Mouse (Mus musculus) yolk sac, embryonic 10.5 days (tissue): Measurements from ENCODE around the gene Fgfr2.
"Not testable (repeated sequence)": the region's sequence is repeated elsewhere in the genome, so short reads cannot be mapped to it uniquely, and the experiment has no call there.

Source experiments
- DNase-seq: peaks from one replicate; pipeline ENCODE4 v3.0.0-alpha.2; 2017; ENCODE audit warnings: low spot score

Gene Fgfr2

DNA sequence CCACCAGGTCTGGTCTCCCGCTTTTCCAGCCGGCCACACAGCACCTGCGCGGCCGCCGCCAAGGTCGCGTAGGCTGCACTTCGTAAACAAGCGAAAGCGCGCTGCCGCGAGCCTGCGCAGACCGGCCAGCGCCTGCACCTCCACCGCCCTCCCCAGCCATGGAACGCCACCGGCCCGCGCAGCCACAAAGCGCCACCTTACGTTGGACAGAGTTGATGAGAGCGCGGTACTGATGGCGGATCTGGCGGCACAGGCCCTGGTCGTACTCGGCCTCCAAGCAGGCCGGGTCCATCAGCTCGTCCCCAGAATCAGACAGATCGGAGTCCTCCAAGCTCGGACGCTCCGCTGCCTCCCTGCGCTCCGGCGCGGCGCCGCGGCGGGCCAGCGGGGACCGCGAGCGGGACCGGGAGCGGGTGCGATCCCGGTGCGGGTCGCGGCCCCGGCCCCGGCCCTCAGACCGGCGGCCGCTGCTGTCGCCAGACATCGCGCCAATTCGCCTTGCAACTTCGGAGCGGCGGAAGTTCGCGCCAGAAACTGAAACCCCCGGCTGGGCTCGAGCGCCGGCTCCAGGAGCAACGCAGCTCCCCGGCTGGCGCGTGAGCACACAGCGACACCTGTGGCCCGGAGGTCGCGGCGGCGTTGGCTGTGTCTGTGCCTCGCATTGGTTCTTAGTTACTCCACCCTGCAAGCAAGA is 2576.2 kb downstream of the Fgfr2 start:
- peak; percentile 93 for DNase-seq

- no peak for DNase-seq
Measured at GRCm38 (mm10) chr7:130546421-130546790, 2576.7 kb downstream of the Fgfr2 start.

- no peak for DNase-seq
Measured at GRCm38 (mm10) chr7:130545893-130546292, 2577.3 kb downstream of the Fgfr2 start.

GRCm38 (mm10) chr7:130545401-130545800 is 2577.7 kb downstream of the Fgfr2 start:
- DNase-seq: no peak

DNA sequence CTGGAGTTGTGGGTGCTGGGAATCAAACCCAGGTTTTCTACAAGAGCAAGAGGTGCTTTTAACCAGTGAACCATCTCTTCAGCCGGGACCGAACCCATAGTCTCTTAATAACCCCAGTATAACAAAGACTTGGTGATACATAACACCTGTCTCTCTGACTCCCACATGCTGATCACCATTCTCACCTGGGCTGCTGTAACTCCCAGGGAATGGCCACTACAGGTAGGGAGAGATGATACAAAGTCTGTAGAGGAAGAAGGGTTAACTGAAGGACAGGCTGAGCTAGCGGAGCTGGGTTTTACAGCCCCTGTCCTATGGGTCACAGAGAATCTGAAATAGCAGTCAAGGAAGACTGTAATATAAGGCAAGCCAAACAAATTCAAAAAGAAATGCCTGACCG is 2580.0 kb downstream of the Fgfr2 start:
- no peak for DNase-seq

DNA sequence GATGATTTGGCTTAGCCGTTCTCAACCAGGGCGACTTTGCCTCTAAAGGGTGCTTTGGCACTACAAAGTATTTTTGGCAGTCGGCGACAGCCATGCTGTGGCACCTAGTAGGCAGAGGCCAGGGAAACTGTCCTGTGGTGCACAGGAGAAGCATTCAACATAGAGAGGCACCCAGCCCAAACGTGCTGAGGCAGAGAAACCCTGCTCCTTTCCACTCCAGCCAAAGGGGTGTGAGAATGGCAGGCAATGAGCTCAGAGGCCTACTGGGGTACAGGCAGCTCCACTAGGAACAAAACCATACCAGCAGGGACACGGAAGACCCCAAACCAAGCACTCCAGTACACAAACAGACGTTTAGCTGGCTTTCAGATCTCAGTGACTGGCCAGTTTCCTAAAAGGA is 2583.0 kb downstream of the Fgfr2 start:
- DNase-seq: no peak

- DNase-seq: no peak
Measured at GRCm38 (mm10) chr7:130537068-130537467, 2586.1 kb downstream of the Fgfr2 start.

- no peak for DNase-seq
Measured at GRCm38 (mm10) chr7:130535174-130535573, 2588.0 kb downstream of the Fgfr2 start.

GRCm38 (mm10) chr7:130533316-130534260 is 2589.6 kb downstream of the Fgfr2 start:
- DNase-seq: peak; percentile 79

DNA sequence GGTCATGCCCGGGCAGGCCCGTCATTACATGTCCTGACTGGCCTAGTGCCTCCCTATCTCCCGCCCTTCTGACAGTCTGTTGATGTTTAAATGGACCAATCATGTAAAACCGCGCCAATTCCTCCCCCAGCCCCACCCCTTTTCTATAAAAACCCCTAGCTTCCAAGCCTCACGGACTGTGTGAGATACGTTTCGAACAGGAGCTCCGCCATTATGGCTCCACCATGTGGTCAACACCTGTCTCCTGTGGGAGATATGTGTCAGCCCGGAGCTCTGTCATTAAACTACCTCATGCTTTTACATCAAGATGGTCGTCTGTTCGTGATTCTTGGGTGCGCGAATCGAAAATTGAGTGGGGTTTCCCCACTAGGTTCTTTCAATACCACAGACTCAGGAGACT is 2592.0 kb downstream of the Fgfr2 start:
- not testable (repeated sequence) for DNase-seq

DNA sequence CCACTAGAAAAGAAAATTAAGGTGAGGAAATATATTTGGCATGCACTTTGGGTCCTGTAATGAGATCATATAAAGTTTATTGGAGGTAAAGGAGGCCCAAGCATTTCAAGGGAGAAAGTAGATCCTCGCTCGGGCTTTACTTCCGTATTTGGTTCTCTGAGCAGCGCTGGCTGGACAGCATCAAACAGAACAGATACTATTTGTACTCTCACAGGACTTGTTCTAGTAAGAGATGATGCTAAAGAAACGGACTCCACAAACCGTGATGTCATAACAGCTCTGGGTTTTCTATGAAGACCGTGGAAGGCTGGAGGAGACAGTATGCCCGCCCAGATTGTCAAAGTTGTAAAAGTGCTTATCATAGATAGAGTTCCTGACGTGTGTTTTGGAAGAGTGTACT is 2595.8 kb downstream of the Fgfr2 start:
- no peak for DNase-seq

DNA sequence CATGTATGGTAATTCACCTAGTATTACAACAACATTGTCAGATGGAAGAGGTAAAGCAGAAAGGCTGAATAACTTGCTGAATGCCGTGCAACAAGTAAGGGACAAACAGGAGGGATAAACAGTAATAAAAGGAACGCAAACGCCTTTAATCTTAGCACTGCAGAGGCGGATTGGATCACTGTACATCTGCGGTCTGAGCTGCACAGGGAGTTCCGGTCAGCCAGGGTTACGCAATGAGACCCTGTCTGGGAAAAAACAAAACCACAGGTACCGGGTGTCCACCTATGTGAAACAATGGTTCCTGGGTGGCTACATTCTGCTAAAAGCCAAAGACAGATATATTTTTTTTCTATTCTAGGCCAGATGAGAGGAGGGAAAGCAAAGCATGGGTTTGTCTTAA is 2599.7 kb downstream of the Fgfr2 start:
- DNase-seq: no peak

GRCm38 (mm10) chr7:130520812-130521422 is 2602.2 kb downstream of the Fgfr2 start:
- peak; percentile 83 for DNase-seq

GRCm38 (mm10) chr7:130520049-130520425 is 2603.1 kb downstream of the Fgfr2 start, which contains the start of gene Ate1:
Gene Ate1, minus strand, starts transcription at chr7:130520369.
- no peak for DNase-seq

DNA sequence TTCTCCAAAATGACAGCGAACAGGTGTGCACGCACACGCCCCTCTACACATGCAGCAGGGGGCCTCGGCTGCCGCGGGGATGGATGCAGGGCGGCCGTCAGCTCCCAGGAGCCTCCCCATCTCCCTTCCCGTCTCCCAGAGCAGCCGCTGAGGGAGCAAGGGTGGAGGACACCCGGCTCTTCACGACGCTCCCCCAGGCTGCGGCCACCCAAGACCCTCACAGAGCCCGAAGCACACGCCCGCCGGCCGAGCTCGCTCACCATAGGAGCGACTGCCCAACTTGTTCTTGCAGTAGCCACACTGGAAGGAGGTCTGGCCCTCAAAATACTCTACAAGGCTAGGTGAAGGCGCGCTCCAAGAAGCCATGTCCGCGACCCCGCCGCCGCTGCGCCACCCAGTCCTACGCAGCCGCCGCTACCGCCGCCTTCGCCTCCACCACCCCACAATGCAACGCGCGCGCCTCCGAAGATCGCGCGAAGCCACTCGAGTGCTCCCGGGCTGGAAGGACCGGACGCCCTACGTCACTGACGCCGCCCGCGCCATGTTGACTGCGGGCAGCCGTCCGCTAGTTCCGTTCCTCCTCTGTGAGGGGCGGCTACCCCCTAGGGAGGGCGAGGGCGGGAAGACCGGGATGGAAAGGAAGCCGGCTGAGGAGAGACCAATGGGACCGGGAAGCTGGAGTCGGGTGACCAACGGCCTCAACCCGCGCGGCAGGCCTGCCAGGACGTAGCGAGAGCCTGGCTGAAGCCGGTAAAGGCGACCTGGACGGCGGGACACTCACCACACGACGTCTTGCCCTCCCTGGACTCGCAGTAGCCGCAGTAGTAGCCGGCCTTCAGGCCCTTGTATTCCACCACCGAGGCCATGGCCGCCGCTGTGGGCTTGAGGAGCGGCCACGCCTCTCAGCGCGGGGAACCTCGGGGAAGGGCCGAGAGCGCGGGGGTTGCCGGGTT is 2603.8 kb downstream of the Fgfr2 start:
- peak; percentile 98 for DNase-seq

DNA sequence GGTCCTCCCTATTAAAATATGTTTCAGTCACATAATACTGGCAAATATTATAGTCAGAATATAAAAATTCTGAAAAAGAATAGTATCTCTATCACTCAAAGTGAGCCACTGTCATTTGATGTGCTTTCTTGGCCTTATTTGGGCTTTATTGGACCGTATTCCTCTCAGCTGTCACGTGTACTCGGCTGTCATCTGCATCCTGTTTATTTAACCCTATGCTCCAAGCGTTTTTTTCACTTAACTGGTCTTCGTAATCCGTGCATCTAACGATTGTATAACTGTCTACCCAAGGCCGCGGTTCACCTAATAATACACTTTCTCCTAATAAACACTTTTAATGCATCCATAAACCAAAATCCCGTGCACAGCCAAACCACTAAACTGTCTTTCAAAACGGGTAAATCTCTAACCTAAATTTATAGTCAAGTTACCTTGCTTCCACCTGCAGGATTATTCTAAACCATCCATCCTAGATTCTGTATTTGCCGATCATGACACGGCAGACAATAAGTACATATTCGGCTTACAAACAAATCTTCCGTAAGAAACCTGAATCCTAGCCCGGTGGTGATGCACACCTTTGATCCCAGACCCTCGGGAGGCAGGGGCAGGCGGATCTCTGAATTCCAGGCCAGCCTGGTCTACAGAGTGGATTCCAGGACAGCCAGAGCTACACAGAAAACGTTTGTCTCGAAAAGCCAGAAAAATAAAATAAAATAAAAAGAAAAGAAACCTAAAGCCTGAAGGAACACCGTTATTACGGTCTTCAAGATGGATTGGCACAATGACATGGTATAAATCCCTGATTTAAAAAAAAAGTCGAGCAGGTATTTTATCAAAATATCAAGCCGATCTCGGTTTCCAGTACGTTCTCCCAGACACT is 2604.7 kb downstream of the Fgfr2 start:
- no peak for DNase-seq

- DNase-seq: no peak
Measured at GRCm38 (mm10) chr7:130510243-130510642, 2612.9 kb downstream of the Fgfr2 start.

DNA sequence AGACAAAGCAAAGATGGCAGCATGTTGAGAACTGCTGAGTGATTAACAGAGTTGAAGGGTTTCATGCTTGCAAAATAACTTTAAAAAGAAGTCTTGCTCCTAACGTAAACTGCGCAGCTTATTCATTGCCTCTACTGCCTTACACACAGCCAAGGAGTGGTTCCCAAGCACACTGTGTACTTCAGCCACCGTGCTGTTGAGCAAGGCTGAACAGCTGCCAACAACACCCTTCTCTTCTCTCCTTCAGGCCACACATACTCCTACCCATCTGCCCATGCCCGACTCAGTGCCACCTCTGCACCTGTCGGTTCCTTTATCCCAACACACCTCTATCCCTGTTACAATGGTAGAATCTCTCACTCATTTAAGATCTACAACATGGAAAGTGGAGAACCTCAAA is 2620.1 kb downstream of the Fgfr2 start:
- no peak for DNase-seq

GRCm38 (mm10) chr7:130501499-130501898 is 2621.7 kb downstream of the Fgfr2 start:
- no peak for DNase-seq

DNA sequence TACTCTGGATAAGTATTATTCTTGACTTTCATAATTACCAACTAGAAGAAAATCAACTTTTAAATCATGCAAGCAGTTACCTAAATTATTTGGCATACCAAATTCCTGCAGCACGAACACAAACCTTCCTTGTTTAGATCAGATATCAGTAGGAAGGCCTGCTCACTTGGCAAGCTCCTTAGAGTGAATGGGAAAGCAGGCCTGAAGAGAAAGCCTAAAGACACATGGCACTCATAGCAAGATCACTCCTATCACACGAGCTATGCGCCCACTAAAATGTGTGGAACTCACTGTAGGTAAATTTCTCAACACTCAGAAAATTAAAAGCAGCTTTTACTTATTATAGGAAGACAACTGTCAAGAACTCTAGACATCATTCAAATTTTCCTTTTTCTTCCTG is 2629.8 kb downstream of the Fgfr2 start:
- no peak for DNase-seq

DNA sequence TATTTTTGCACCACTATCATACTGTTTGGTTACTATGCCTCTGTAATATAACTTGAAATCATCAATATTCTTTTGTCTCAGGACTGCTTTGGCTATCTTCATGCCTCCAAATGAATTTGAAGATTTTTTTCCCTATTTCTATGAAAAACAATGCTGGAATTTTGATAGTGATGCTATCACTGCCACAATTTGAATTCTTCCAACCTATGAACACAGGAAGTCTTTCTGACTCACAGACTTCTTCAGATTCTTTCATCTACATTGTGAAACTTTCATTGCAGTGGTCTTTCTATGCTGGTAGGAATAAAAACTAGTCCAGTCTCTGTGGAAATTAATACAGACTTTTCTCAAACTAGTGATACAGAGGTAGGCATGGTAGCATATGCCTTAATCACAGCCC is 2631.1 kb downstream of the Fgfr2 start:
- no peak for DNase-seq
